Mouse (Mus musculus) neural tube, embryonic 11.5 days (tissue): ENCODE results near the gene Aatk. TPM values are rescaled to one million over a fixed set of nuclear protein-coding genes. Genes with fewer than 3 reads are reported as not detected.

Source experiments
- ATAC-seq: fragments of 200-750 bp; cut with Nextera tagmentation; 2 replicates; pipeline ENCODE4 v1.8.0; 2017; ENCODE audit warnings: moderate number of reproducible peaks, mild to moderate bottlenecking, moderate TSS enrichment, moderate library complexity; ENCODE audit not compliant: insufficient read depth, low FRiP score, low TSS enrichment
- DNase-seq: peaks from one replicate; pipeline ENCODE4 v3.0.0-alpha.2; 2015; ENCODE audit warnings: low spot score
- H3K27ac ChIP-seq: fragments of 300-500 bp; sonication (generic); 2 replicates; pipeline ENCODE4 v1.5.1; 2014; ENCODE audit warnings: low read depth, mild to moderate bottlenecking, low read length
- H3K27me3 ChIP-seq: fragments of 300-500 bp; sonication (generic); 2 replicates; pipeline ENCODE4 v1.6.1; 2014; ENCODE audit warnings: mild to moderate bottlenecking, low read length, mixed read lengths; ENCODE audit not compliant: control insufficient read depth, insufficient read depth
- H3K36me3 ChIP-seq: fragments of 300-500 bp; sonication (generic); 2 replicates; pipeline ENCODE4 v1.6.1; 2014; ENCODE audit warnings: mild to moderate bottlenecking, low read length, moderate library complexity, mixed read lengths; ENCODE audit not compliant: control insufficient read depth, insufficient read depth
- H3K4me1 ChIP-seq: fragments of 300-500 bp; sonication (generic); 2 replicates; pipeline ENCODE4 v1.6.1; 2014; ENCODE audit warnings: low read length, mixed read lengths; ENCODE audit not compliant: control insufficient read depth, insufficient read depth
- H3K4me2 ChIP-seq: fragments of 300-500 bp; sonication (generic); 2 replicates; pipeline ENCODE4 v1.6.1; 2014; ENCODE audit warnings: low read depth, mild to moderate bottlenecking, moderate library complexity
- H3K4me3 ChIP-seq: fragments of 300-500 bp; sonication (generic); 2 replicates; pipeline ENCODE4 v1.5.1; 2014; ENCODE audit warnings: low read depth, low read length
- H3K9ac ChIP-seq: fragments of 300-500 bp; sonication (generic); 2 replicates; pipeline ENCODE4 v1.6.1; 2014; ENCODE audit warnings: mild to moderate bottlenecking, low read length
- H3K9me3 ChIP-seq: fragments of 300-500 bp; sonication (generic); 2 replicates; pipeline ENCODE4 v1.6.1; 2016; ENCODE audit warnings: low read length; ENCODE audit not compliant: control insufficient read depth
- whole genome bisulfite sequencing: fragments of 180-500 bp; shearing (Covaris S2); extraction: QIAGEN DNeasy Blood & Tissue Kit; methylation state at CpG from one replicate; pipeline ENCODE4 v1.1.7; 2014; 5-methylcytosine and 5-hydroxymethylcytosine counted together
- polyA plus RNA-seq: library from polyadenylated mRNA; unstranded; fragments of >200 nt; fragmentation: Nextera tagmentation; extraction: Ambion mirVana; gene quantifications from 2 replicates; pipeline ENCODE4 v1.2.1, GENCODE M21; 2014

Aatk gene
- polyA plus RNA-seq, 1 experiment from 2014 or later = 3.0 TPM

- no peak for ATAC-seq
- Histone ChIP-seq H3K4me3 (no peak overlapping the region), H3K27me3 (no peaks in the 10 kb centered on the region), H3K4me1 (0 out of 2 replicates have a peak, but pooled peaks cover 2% of the 10 kb centered on the region), H3K4me2 (no peak overlapping the region), H3K9ac (no peak overlapping the region), H3K27ac (no peak overlapping the region), H3K36me3 (no peaks in the 10 kb centered on the region), H3K9me3 (no peaks in the 10 kb centered on the region)
- 33% methylated on average over 3 of the region's 3 CpGs for WGBS
- DNase-seq = no peak
These were observed 12.7 kb downstream of the Aatk start for GRCm38 (mm10) chr11:120034306-120034705.

GRCm38 (mm10) chr11:120033473-120033872, 13.5 kb downstream of the Aatk start:
- ATAC-seq = no peak
- no peaks in the 10 kb centered on the region for H3K27me3 ChIP-seq
- H3K9me3 ChIP-seq = no peaks in the 10 kb centered on the region
- H3K27ac ChIP-seq = no peak overlapping the region
- no peak overlapping the region for H3K9ac ChIP-seq
- no peak for DNase-seq
- no peak overlapping the region for H3K4me3 ChIP-seq
- H3K4me2 ChIP-seq = no peak overlapping the region
- WGBS = 76% methylated on average over 3 of the region's 3 CpGs
- H3K4me1 ChIP-seq = 0 out of 2 replicates have a peak, but pooled peaks cover 2% of the 10 kb centered on the region
- H3K36me3 ChIP-seq = no peaks in the 10 kb centered on the region

GRCm38 (mm10) chr11:120032052-120032451, 14.9 kb downstream of the Aatk start:
- Histone ChIP-seq H3K27ac (no peak overlapping the region), H3K4me1 (0 out of 2 replicates have a peak, but pooled peaks cover 2% of the 10 kb centered on the region), H3K9me3 (no peaks in the 10 kb centered on the region), H3K4me3 (no peak overlapping the region), H3K9ac (no peak overlapping the region), H3K4me2 (no peak overlapping the region), H3K27me3 (no peaks in the 10 kb centered on the region), H3K36me3 (no peaks in the 10 kb centered on the region)
- ATAC-seq = no peak
- no peak for DNase-seq
- 70% methylated on average over 8 of the region's 8 CpGs for WGBS

- Histone ChIP-seq H3K9me3 (no peaks in the 10 kb centered on the region), H3K4me2 (no peak overlapping the region), H3K36me3 (no peaks in the 10 kb centered on the region), H3K4me1 (0 out of 2 replicates have a peak, but pooled peaks cover 2% of the 10 kb centered on the region), H3K4me3 (no peak overlapping the region), H3K27ac (no peak overlapping the region), H3K27me3 (no peaks in the 10 kb centered on the region), H3K9ac (no peak overlapping the region)
- 40% methylated on average over 10 of the region's 10 CpGs for WGBS
- ATAC-seq = no peak
- DNase-seq = peak; percentile 73
These were observed 16.6 kb downstream of the Aatk start for GRCm38 (mm10) chr11:120030145-120030901.

- WGBS = 53% methylated on average over 9 of the region's 9 CpGs
- no peak for ATAC-seq
- Histone ChIP-seq H3K4me3 (no peak overlapping the region), H3K27ac (no peak overlapping the region), H3K27me3 (no peaks in the 10 kb centered on the region), H3K9me3 (no peaks in the 10 kb centered on the region), H3K4me1 (0 out of 2 replicates have a peak, but pooled peaks cover 2% of the 10 kb centered on the region), H3K9ac (no peak overlapping the region), H3K36me3 (no peaks in the 10 kb centered on the region), H3K4me2 (no peak overlapping the region)
- DNase-seq = no peak
These were observed 17.4 kb downstream of the Aatk start for GRCm38 (mm10) chr11:120029431-120030144.

GRCm38 (mm10) chr11:120028319-120029092, 18.5 kb downstream of the Aatk start:
- WGBS = 68% methylated on average over 18 of the region's 18 CpGs
- H3K27ac ChIP-seq = no peak overlapping the region

GRCm38 (mm10) chr11:120026941-120027340, 20.0 kb downstream of the Aatk start:
- 79% methylated on average over 3 of the region's 3 CpGs for WGBS
- DNase-seq = no peak

More at GRCm38 (mm10) chr11:120028319-120029092, 18.5 kb downstream of the Aatk start:
- no peaks in the 10 kb centered on the region for H3K27me3 ChIP-seq
- no peak for DNase-seq
- H3K9ac ChIP-seq = no peak overlapping the region
- H3K4me3 ChIP-seq = no peak overlapping the region
- no peaks in the 10 kb centered on the region for H3K9me3 ChIP-seq
- no peak for ATAC-seq
- H3K4me2 ChIP-seq = no peak overlapping the region
- H3K4me1 ChIP-seq = 0 out of 2 replicates have a peak, but pooled peaks cover 2% of the 10 kb centered on the region
- H3K36me3 ChIP-seq = no peaks in the 10 kb centered on the region

GRCm38 (mm10) chr11:120022841-120023240, 24.1 kb downstream of the Aatk start:
- Histone ChIP-seq H3K27me3 (no peaks in the 10 kb centered on the region), H3K4me3 (no peak overlapping the region), H3K36me3 (no peaks in the 10 kb centered on the region), H3K27ac (no peak overlapping the region), H3K9me3 (no peaks in the 10 kb centered on the region), H3K4me2 (no peak overlapping the region), H3K9ac (no peak overlapping the region; the same call in 1 of the 2 replicates), H3K4me1 (peaks cover 21% of the 10 kb centered on the region)
- DNase-seq = peak; percentile 46
- WGBS = 63% methylated on average over 12 of the region's 12 CpGs
- no peak for ATAC-seq

More at GRCm38 (mm10) chr11:120026941-120027340, 20.0 kb downstream of the Aatk start:
- no peak for ATAC-seq
- Histone ChIP-seq H3K4me2 (no peak overlapping the region), H3K9ac (no peak overlapping the region), H3K27ac (no peak overlapping the region), H3K9me3 (no peaks in the 10 kb centered on the region), H3K4me3 (no peak overlapping the region), H3K4me1 (peaks cover 10% of the 10 kb centered on the region), H3K36me3 (no peaks in the 10 kb centered on the region), H3K27me3 (no peaks in the 10 kb centered on the region)
